Mouse (Mus musculus) lung, postnatal 25 days (tissue): ENCODE results near the gene Lrrc57.
"Not testable (repeated sequence)": the region's sequence is repeated elsewhere in the genome, so short reads cannot be mapped to it uniquely, and the experiment has no call there.

Source experiments
- DNase-seq: peaks from one replicate; pipeline ENCODE4 v3.0.0; 2022; ENCODE audit warnings: low spot score

The Lrrc57 gene

DNA sequence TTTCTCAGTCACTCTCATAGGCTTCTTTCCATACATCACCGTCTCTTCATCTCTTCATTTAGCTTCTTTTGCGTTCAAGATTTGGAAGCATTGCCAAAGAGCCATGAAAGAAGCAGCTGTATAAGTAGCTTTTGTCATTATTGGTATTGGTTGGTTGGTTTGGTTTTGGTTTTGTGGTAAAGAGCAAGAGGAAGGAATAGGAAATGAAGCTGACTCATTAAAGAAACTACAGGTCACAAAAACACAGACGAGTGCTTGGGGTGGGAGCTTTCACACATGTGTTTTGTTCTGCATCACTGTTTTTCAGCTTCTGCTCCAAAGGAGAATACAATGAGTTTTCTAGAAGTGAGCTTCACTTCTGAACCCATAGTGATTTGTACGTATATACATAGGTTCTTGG, 9.8 kb downstream of the Lrrc57 start:
- no peak for DNase-seq

DNA sequence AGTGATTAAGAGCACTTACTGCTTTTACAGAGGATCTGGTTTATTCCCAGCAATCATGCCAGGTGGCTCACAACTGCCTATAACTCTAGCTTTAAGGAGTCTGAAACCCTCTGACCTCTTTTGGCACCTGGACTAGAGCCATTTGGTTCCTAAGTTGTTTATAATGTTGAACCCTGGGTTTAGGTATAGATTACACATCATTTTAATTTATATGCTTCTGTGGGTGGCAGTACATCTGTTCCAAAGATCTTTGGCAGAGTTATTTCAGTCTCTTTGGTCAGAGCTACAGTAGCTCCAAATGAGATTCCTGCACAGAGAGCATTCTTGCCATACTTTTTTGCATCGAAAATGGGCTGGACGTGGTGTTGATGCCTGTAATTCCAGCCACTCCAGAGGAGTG, 11.6 kb downstream of the Lrrc57 start:
- DNase-seq, result no peak

DNA sequence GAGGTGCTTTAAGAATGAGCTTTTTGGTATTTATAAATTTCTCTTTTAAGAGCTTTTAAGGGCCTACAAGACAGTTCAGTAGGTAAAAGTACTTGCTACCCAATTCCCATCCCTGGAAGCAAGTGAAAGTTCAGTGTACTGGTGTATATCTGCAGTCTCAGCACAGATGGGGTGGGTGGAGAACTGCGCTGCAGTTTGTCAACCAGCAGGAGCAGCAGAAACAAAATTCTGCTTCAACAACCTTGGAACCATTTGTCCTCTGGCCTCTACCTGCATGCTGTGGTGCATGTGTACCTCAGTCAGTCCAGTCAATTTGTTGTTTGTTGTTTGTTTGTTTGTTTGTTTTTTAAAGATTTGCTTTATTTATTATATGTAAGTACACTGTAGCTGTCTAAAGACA, 17.1 kb downstream of the Lrrc57 start:
- DNase-seq, result no peak

DNA sequence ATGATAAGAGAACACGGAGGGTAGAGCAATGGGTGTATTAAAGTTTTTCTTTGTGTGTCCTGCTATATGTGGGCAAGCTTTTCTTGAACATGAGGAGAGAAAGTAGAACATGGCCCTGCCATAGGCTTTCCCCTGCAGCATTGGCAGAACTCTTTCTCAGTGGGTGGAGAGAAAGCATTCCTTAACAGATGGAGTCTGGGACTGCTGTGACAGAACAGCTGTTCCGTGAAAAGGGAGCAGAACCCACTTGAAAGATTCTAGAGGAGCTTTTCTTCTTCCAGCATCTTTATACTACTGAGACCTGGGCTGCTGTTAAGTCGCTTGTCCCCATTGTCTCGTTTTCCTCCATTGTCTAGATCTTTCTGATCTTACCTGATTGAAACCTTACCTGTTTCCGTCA, 19.6 kb downstream of the Lrrc57 start:
- DNase-seq, result no peak

DNA sequence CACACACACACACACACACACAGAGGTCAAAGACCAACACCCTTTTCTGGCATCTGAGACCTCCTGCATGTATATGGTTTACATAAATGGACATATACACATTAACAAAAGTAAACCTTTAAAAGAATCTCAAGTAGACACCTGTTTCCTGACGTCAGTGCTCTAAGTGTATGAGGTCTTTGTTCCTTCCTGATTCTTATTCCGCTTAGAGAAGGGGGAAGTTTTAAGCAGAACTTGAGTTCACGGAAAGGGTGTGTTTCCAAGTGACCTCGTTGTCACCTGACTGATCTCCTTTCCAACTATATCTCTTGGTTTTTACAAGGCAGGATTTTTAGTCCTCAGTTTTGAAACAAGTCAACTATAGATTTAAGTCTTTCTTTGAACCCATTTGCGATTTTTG, 31.0 kb downstream of the Lrrc57 start:
- DNase-seq, result peak; percentile 66

DNA sequence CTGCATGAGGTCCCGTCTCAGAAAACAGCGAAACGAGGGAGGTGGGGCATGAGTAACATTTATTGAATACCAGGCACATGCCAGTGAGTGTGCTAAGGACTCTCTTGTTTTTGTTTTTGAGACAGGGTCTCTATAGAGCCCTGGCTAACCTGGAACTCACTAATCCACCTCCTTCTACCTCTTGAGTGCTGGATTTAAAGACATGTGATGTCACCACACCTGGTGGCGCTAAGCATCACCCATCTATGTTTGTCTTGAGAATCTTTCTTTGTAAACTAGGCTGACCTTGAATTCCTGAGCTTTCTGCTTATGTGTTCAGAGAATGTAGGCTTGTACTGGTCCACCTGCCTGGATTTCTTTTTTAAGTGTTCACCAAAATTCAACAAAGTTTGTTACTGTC, 31.5 kb downstream of the Lrrc57 start:
- no peak for DNase-seq

DNA sequence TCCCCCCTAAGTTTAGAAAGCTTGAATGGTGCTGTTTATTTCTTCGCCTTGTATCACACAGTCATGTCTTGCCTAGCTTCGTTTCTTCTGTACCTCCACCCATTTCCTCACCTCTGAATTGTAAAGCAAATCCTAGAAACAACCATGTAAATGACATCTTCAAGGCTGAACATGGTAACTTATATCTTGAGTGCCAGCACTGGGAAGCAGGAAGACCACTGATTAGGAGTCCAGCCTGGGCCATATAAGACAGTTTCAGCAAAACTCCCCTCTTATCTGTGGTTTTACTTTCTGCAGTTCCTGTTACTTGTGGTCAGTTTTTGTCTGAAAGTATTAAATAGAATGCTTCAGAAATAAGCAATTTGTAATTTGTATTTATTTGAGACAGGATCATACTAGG, 33.3 kb downstream of the Lrrc57 start:
- no peak for DNase-seq

DNA sequence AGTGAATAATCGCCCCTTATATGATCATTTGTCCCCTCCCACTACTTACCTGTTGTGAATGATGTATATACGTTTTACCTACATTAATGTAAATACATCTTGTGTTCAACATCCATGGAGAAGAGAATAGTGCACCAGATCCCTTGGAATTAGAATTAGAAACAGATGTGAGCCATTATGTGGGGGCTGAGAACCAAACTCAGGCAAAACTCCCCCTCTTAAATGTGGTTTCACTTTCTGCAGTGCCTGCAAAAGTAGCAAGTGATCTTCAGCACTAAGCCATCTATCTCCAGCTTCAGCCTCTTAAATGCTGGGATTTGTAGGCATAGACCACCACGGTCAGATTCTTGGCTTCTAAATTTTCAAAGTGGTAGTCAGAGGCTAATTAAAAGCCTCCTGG, 34.2 kb downstream of the Lrrc57 start:
- DNase-seq, result no peak

DNA sequence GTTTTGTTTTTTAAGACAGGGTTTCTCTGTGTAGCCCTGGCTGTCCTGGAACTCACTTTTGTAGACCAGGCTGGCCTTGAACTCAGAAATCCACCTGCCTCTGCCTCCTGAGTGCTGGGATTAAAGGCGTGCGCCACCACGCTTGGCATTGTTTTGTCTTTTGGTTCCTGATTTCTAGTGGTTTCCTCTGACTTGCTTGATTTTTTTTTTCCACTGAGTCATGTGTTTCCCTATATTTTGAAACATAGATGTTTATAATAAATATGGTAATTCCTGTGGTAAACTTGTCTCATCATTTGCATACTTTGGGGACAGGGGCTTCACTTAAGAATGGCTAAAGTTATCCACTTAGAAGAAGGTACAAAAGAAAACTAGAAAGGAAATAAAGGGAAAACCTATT, 37.2 kb downstream of the Lrrc57 start:
- DNase-seq, result not testable (repeated sequence)

DNA sequence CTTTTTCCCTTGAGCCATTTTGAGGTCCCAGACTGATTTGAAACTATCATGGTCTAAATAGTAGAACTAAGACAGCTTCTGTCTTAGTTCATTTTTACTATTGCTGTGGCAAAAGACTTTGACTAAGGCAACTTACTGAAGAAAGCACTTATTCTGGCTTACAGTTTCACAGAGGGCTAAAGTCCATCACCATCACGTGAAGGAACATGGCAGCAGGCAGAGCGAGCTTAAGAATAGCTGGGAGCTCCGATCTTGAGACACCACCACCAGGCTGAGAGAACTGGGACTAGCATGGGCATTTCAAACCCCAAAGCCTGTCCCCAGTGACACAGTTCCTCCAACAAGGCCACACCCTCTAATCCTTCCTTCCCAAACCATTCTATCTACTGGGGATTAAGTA, 38.2 kb downstream of the Lrrc57 start:
- DNase-seq, result no peak

DNA sequence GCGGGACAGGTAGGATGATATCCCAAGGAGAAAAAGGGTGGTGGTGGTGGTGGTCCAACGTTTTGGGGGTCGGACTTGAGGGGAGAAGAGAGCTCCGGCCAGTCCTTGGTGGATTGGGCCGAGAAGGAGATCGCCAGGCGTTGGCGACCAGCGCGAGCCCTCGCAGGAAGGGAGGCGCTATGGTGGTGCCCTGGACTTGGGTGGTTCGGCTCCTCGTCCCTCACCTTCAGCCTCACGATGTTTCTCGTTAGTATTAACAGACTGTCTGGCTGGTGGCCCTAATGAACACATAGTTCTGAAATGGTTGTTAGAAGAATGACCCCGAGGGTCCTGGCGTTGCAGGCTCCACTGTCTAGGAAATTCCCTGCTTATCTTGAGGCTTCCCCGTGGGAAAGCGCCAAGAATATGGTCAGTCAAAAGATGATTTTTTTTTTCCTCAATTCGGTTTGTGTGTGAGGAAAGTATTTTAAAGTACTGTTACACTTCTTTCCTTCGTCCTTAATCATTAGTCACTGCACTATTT, 41.5 kb downstream of the Lrrc57 start:
- no peak for DNase-seq

DNA sequence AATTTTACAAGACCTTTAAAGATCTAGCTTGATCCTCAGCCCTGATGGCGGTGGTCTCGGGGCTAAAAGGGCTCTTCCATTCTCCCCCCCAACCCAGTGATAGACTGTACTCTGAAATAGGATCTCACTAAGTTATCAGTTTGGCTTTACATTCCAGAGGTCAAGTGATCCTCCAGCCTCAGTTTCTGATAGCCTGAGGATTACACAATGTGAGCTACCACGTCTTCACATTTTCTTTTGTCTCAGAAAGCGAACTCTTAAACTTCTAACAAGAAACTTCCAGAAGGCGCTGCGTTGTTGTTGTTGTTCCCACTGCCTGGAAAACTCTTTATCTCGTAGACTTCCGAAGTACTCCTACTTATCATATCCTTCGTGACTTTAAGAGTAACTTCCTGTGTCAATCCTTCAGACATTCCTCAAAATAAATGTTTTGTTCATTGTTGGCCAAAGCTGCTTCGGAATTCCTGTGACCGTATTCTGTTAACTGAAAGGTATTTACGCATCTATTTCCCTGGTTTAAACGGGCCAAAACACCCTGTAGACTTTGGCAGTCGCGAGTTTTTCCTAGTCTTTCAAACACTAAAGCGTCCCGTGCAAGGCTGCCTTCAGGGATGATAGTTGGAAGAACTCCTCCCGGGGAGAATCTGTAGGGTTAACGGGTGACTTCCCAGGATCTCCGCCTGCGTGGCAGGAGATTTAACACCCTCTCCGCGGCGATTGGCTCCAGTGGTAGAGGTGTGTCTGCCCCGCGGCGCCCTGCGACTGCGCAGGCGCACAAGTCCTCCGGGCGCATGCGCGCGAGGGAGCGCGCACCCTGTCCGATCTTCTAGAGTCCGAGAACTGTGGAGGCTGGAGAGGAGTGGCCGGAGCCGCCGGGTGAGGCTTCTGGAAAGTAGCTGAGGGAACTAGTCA, 42.2 kb downstream of the Lrrc57 start, which contains the start of gene Snap23:
TSS of gene Snap23 (plus strand) at position 786 of the 912 bp plus-strand sequence.
- peak; percentile 96 for DNase-seq

DNA sequence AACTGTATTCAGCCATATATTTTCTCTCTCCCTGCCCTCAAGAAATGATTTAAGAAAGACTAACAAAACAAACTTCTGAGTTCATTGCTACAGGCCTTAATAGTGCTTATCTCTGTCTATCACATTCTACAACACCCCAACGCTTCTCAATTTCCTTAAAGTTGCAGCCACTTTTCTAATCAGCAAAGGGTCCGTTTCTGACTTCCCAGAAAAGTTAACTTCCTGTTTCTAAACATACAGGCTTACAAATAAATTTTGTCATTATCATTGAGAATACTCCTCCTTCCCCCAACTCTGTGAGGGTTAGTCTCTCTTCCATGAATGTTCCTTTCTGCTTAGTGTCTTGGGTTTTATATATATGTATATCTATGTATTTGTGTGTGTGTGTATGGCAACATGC, 44.0 kb downstream of the Lrrc57 start:
- DNase-seq, result no peak

DNA sequence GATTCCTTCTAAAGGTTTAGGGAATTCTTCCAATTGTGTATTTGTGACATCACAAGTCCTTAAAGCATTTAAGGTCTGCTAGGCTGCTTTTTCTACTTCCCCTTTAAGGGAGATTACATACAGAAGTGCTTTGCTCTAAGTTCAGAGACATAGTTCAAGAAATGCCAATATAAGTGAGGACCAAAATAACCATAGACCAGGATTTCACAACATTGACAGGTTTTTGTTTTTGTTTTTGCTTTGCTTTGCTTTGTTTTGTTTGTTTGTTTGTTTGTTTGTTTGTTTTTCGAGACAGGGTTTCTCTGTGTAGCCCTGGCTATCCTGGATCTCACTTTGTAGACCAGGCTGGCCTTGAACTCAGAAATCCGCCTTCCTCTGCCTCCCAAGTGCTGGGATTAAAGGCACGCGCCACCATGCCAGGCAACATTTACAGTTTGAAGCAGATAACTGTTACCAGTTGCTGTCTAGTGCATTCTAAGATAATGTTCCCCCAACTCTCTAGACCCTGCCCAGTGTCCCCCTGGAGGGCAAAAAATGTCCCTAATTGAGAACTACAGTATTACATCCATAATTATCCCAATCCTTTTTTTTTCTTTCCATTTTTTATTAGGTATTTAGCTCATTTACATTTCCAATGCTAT, 44.7 kb downstream of the Lrrc57 start:
- DNase-seq, result not testable (repeated sequence)

DNA sequence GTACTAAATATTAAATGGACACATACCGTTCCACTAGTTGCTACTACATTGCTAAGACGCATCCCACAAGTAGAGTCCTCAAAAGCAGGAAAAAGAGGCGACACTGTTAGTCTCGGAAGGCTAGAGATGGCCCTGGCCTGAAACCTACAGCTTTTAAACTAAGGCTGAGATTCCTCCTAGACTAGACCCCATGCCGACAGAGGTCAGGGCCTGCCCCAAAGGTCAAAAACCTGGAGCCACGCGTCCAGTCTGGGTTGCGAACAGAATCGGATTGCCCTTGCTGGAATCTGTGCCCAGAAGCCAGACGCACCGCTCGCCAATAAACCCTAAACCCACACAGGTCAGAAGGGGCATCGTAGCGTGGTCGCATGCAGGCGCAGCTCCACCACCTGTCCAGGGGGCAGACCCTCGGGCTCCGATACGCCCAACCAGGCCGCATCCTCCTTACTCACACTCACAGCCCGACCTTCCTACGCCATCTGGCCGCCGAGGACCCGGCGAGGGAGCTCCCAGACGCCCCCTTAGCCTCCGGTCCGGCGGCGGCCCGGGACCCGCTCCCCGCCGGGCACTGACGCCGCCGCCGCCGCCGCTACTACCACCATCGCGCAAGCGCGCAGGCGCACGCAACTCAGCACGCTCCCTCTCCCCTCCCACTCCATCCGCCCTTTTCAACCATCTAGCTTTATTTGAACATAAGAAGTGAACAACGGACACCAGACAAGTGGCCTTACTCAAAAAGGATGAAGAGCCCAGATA, 45.9 kb downstream of the Lrrc57 start, which contains the start of gene Zfp106:
TSS of gene Zfp106 (minus strand) at position 609 of the 756 bp plus-strand sequence.
- peak; percentile 93 for DNase-seq

DNA sequence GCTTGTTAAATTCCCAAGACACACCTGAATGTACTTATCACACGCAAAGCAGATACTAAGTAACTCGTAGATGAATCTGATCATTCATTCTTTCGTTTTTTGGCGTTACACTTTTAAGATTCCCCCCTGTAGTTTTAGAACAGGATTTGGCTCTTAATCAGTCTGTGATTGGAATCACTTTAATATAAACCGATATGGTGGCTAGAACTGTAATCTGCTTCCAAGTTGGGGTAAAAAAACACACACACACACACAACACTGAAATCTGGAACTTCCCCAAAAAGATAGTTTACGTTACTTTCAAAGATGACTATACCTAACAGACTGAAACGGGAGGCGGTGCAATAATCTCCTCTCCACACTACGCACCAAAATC, 46.5 kb downstream of the Lrrc57 start:
- no peak for DNase-seq

DNA sequence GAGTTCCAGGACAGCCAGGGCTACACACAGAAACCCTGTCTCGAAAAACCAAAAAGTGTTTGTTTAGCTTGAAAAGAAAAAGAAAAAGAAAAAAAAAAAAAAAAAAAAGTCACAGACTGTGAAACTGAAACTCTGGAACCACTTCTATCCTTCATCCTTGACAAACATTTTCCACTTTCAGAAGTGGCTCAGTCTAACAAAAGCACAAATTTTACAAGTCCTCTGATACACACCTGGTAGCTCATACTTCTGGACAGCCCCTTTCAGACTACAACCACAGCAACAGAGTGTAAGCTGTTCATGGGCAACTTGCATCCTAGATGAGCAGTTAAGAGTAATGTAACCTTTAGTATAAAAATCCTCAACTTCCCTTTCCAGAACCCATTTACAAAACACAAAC, 47.8 kb downstream of the Lrrc57 start:
- DNase-seq, result no peak

DNA sequence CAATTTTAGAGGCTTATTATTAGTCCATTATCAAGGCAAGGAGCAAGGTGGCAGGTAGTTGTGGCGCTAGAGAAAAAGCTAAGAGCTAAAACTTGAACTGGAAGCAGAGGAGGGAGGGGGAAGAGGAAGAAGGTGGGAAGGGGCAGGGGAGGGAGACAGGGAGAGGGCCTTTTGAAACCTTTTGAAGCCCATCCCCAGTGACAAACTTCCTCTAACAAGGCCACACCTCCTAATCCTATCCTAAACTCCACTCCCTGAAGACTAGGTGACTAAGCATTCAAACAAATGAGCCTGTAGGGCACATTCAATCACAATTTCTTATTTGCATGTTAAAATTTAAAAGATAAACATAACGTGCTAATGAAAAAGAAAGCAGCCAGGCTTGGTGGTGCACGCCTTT, 50.5 kb downstream of the Lrrc57 start:
- DNase-seq, result peak; percentile 12

DNA sequence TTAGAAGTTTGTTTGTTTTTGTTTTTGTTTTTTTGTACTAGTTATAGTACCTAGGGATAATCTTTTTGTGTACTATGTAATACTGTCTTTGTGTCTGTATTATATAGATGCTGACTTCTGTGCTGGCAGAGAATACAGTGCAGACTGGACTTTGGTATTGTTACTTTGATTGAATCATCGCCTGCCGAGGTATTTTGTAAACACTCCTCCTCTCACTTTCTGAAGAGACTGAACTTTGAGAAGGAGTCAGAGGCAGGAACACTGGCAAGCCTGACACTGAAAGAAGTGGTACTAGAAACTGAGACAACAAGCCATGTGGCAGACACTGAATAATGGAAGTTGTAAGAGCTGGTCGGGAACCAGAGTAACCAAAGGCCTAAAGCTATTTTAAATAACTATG, 52.5 kb downstream of the Lrrc57 start:
- DNase-seq, result peak; percentile 10
